Mouse (Mus musculus): ENCODE measurements around the gene Taf12. TPM values are rescaled to one million over a fixed set of nuclear protein-coding genes. Genes with fewer than 3 reads are reported as not detected.

Taf12 gene
- total RNA-seq, 2 experiments from 2014 or later: 20.2 to 23.8 TPM

DNA sequence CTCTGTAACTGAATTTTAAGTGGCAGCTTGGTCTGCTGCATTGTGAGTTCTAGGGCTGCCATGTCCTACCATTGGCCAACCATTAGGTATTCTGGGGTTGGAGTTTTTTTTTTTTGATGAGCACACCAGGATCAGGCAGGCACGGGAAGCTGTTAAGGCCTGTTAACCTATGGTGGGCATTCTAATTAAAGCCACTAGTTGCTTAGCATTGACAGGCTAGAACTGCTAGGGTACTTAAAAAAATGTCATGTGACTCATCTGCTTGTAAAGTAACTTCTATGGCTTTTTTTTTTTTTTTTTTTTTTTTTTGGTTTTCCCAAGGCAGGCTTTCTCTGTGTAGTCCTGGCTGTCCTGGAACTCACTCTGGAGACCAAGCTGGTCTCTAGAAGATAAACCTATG is 37.0 kb downstream of the Taf12 start:
- no peak for DNase-seq

DNA sequence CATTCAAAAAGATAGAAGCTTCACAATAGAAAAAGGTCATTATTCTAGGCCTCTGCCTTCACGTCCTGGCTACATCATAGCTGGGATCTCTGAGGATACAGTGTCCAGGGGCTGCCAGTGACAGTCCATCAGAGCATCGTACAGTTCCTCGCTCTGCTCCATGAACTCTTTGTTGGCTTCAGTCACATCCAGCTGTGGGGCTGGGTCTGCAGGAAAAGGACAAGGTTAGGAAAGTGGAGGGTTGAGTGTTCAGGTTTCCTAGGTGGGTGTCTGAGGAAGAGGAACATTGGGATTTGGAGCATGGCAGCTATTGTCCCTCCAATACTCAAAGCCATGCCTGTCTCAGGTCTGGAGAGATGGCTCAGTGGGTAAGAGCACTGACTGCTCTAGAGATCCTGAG is 37.6 kb downstream of the Taf12 start:
- DNase-seq: no peak

GRCm38 (mm10) chr4:132312627-132313026 is 38.5 kb downstream of the Taf12 start:
- DNase-seq: no peak

- DNase-seq: no peak
Measured at GRCm38 (mm10) chr4:132315711-132316110, 41.5 kb downstream of the Taf12 start.

DNA sequence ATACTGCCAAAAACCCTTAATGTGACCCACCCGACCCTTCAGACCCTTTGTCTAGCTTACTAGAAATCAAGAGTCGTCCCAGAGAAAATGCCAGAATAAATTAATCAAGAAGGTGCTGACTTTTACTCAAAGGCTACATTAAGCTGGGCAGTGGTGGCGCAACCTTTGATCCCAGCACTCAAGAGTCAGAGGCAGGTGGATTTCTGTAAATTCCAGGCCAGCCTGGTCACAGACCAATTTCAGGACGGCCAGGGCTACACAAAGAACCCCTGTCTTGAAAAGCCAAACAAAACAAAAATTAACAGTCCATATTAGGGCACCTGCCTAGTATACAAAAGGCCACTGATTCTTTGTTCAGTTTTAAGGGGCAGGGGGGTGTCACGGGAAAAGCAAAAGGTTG is 52.3 kb downstream of the Taf12 start:
- DNase-seq: no peak

GRCm38 (mm10) chr4:132328391-132328982 is 54.3 kb downstream of the Taf12 start:
- DNase-seq: no peak

DNA sequence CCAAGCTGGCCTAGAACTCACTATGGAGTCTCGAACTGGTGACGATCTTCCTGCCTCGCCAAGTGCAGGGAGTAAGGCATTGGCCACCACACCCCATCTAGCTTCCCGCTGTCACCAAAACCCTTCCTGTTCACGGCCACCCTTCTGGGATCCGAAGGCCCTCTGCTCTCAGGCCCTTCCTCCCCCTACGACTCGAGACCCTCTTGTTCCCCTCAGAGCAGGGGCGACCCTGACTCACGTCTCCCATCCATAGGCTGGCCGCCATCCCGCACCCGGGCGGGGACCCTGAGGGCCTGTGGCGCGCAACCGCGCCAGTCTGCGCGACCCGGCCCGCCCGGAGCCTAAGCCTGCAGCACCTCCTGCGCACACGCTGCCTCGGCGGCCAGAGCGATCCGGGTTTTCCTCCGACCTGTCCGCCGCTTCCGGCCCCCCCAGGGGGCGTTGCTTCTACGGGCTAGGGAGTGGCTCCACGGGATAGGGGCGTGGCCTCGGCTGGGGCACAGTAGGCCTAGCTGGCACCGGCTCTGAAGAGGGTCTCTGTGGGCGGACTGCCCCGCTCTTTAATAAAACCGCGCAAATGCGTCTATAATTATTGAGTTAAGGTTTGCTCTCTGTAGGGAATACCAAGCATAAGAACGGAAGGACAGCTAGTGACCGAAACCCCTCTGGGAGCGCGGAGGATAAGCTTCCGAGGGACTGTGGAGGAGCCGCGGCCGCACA is 55.1 kb downstream of the Taf12 start, which contains the start of gene Trnau1ap:
Trnau1ap (minus strand) TSS at position 424 of the 720 bp plus-strand sequence.
- DNase-seq: peak; percentile 92

DNA sequence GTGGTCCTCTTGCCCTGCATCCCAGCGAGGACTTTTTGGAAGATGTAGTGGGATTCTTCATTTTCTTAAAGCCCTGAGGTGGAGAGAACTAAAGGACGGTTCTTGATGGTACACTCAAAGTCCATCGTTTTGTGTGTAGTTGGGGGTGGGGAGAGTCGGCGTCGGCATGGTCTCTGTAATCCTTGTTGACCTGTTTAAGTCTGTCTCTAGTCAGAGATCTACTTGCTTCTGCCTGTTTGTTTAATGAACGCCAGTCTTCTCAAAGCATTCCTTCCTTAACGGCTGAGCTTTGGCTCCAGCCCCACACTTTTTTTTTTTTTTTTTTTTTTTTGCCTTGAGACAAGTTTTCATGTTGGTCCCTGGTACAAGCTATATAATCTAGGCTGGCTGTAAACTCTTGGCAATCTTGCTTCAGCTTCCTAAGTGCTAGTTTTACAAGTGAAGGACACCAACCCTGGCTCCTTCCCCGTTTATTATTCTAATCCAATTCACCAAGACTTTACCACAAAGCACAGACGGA is 55.7 kb downstream of the Taf12 start:
- no peak for DNase-seq

DNA sequence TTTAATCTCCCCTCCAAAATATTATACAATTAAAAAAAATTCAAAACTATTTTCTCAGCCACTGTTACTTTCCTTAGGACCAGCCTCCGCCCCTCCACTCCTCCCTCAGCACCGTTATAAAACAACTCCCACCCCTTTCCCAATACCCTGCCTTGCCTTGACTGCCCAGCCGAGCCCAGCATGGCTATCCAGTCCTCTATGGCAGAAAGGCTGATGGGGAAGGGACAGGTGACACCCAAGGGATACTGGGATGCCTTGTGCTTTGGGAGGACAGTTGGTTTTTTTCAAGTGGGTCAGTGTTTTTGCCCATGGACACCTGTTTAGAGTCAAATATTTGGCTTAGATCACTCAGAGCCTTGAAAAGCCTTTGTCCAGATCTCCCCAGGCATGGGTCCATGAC is 57.8 kb downstream of the Taf12 start:
- DNase-seq: no peak

DNA sequence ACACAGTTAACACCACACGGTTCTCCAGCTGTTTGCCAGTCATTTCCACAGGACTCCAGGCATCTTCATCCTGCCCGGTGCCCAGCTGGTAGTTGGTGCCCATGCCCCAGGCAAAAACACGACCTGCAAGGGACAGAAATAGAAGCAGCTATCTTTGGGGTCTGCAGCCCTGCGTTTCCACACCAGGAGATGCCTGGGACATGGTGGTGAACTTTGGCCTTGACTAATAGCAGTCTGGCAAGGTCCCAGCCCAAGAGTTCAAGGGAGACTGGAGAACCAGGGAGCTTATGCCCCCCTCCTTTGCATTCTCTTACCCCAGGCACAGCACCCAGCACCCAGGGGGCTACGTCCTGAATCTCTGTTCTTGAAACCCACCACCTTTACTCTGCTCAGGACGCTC is 58.7 kb downstream of the Taf12 start:
- DNase-seq: no peak

DNA sequence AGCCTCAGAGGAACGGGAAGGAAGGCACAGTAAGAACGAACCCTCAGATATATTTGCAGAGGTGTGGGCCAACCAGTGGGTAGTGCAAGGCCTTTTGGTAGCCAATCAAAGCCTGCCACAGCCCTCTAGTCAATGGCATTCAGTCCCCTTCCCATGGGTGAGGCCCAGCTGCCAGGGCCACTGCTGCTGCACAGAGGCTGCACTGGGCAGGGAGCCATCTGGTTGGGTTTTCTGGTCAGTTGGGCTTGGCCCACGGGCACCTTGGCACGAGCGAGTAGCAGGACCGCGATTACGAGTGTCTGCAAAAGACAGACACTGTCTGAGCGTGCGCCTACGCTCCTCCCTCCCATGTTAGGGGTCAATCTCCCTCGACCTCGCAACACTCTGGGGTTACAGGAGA is 64.8 kb downstream of the Taf12 start:
- DNase-seq: peak; percentile 82

DNA sequence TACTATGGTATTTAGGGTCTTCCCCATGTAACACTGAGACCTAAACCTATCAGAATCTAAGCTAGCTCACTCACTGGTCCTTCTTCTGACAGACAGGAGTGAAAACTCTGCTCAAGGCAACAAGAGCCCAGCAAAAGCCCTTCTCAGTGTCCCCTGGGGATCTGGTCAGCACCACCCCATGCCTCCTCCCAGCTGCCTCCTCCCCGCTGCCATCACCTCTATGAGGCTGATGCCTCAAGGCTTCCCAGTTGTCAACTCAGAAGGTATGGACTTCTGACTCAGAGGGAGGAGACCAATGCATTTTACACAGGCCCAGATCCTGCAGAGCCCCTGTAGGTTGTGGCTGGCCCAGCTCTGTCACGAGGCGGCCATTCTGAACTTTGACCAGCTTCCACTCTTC is 67.3 kb downstream of the Taf12 start:
- DNase-seq: no peak

DNA sequence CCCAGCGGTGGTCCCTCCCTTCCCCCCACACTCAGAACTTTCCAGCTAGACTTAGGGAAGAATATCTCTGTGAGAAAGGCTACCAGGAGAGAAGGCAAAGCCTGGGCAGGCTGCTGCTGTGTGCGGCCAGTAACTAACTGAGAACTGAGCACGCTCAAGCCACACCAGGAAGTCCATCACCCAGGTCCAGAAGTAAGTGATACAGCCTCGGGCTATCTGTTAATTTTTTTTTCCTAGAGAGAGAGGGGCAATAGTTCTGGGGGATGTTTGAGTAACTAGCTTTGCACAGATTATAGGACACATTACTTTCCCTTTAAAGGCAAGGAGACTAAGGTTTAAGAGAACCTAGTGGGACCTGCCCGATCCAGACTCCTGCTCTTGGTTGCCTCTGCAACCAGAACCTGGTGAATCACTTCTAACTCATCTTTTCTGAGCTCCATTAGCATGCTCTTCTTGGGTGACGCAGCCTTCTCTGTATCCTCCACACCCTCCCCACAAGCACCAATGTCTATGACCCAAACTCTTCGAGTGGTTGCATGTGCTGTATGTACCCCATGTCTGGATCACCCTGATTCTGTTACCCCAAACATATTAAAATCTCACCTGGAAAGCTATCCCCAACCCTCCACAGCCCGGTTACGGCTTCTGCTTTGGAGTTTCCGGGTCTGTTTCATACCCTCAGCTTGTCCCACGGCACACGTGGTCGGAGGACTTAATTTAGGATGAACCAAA is 70.4 kb downstream of the Taf12 start:
- DNase-seq: no peak

Other genes with a start within 250 kb of the Taf12 start
- gene Gm10300, start 199.7 kb upstream of the Taf12 start, total RNA-seq (2021): under 1 TPM; 0.11 to 0.12 TPM
- gene Epb41, start 199.1 kb upstream of the Taf12 start, total RNA-seq (2021): 100 to 1,000 TPM in 1 of 2 experiments, 10 to 100 TPM in 1; 88.1 to 142 TPM
- gene Oprd1, start 129.9 kb upstream of the Taf12 start, total RNA-seq (2021): under 1 TPM; 0.45 to 0.54 TPM
- 10 to 100 TPM; 48.2 to 51.9 TPM for gene Ythdf2, start 62.1 kb upstream of the Taf12 start, total RNA-seq (2021)
- 10 to 100 TPM; 19.4 to 21.1 TPM for gene Gmeb1, start 12.8 kb upstream of the Taf12 start, total RNA-seq (2021)
- 1 to 10 TPM; 1.2 to 1.5 TPM for gene Rab42, start 29.0 kb downstream of the Taf12 start, total RNA-seq (2021)
- gene Trnau1ap, start 55.2 kb downstream of the Taf12 start, total RNA-seq (2021): 10 to 100 TPM; 33.5 to 39.1 TPM
- 10 to 100 TPM; 25.1 to 25.3 TPM for gene Rcc1, start 79.2 kb downstream of the Taf12 start, total RNA-seq (2021)
- gene Phactr4, start 148.1 kb downstream of the Taf12 start, total RNA-seq (2021): 10 to 100 TPM; 30.2 to 37.6 TPM
- 10 to 100 TPM; 10.3 to 11.0 TPM for gene Med18, start 189.5 kb downstream of the Taf12 start, total RNA-seq (2021)
- gene Sesn2, start 236.1 kb downstream of the Taf12 start, total RNA-seq (2021): 1 to 10 TPM; 3.9 to 4.2 TPM

All from heart, postnatal 4 days (tissue).